ENCODE assay signal across 8 mouse cellular contexts in the genomic region with DNA sequence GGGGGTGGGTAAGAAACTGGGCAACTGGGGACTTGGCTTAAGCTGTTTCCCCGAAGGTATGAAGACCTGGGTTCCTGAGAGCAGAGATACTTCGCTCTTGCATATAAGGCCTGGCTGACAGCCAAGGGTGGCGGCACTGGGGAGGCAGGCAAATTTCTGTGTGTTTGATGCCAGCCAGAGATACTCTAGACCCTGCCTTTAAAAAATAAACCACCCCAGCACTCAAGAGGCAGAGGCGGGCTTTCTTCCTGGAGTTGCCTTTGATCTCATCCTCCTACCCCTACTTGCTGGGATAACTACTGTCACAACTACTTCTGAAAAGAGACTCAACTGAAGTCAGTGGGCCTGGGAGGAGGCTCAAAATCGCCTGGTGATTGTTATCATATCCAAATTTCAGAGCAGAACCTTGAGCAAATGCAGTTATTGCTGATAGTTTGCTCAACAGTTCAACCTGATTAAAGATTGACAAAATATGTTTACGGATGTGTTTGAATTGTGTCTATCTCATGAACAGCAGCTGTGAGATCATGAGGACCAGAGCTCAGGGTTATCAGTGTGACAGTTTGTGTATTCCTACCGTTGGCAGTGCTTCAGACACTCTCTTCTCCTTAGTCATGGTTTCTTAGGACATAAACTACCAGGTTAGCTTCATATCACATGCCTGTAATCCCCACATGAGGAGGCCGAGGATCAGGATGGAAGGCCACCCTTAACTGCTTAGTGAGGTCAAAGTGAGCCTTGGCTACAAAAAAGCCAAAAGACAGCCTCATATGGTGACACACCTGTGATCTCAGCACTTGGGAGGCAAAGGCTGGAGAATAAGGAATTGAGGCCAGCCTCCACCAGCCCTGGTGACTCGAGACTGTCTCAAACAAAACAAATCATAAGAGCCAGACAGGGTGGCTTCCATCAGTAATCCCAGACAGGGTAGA. TPM values are rescaled to one million over a fixed set of nuclear protein-coding genes. Genes with fewer than 3 reads are reported as not detected.
A peak's percentile ranks its signal among the peaks of the same experiment; 100 is the strongest.
DNase-seq lines count a peak whose midpoint lies in the region; ATAC-seq and TF ChIP-seq lines count a peak whose summit lies in the region.

No protein-coding gene starts in this region.

- H3K4me1 ChIP-seq in cortical plate, adult 2 months (ENCODE audit: control insufficient read depth, insufficient read depth, low read length): peaks cover 4% of the 10 kb centered on the region; the same call in 1 of the 2 replicates
- peaks cover 34% of the 10 kb centered on the region for H3K4me1 ChIP-seq in hindbrain, embryonic 13.5 days (replicated peaks)
- H3K4me1 ChIP-seq in neural tube, embryonic 13.5 days (replicated peaks): peaks cover 41% of the 10 kb centered on the region

- DNase-seq in adrenal gland, postnatal 10 days: peak; percentile 67
- no peak for DNase-seq in adrenal gland, adult 18-20 months (ENCODE audit: low spot score in 2 of 2)
- DNase-seq in 3134 (ENCODE audit: extremely low read depth, insufficient read length, low spot score) (peak; percentile 25), liver (peak; percentile 60)
- no peak for DNase-seq in gastrocnemius, adult 18-20 months (ENCODE audit: low spot score)

- no peak for TF ChIP-seq CTCF in cortical plate, adult 2 months (IDR thresholded peaks at IDR 0.05; ENCODE audit: extremely low read depth, insufficient read depth, low read length)

- 0 out of 2 replicates have a peak overlapping the region, but pooled peaks have one; percentile 78 for H3K27ac ChIP-seq in cortical plate, adult 2 months (ENCODE audit: insufficient read depth, low read length)
- peak overlapping the region; percentile 93 for H3K27ac ChIP-seq in hindbrain, embryonic 13.5 days
- H3K27ac ChIP-seq in neural tube, embryonic 13.5 days (replicated peaks): peak overlapping the region; percentile 90

- no peaks in the 10 kb centered on the region for H3K9me3 ChIP-seq in hindbrain, embryonic 13.5 days
- no peaks in the 10 kb centered on the region for H3K9me3 ChIP-seq in neural tube, embryonic 13.5 days

- no peak for ATAC-seq in hindbrain, embryonic 13.5 days (ENCODE audit: low FRiP score)
- no peak for ATAC-seq in neural tube, embryonic 13.5 days (ENCODE audit: low read depth)

- TF ChIP-seq POLR2A in cortical plate, adult 2 months (IDR thresholded peaks at IDR 0.05; ENCODE audit: extremely low read depth, insufficient read depth, low read length): no peak

- WGBS in hindbrain, embryonic 13.5 days: 73% methylated on average over 9 of the region's 9 CpGs
- 68% methylated on average over 9 of the region's 9 CpGs for WGBS in neural tube, embryonic 13.5 days

- H3K4me2 ChIP-seq in hindbrain, embryonic 13.5 days: peak overlapping the region; percentile 68
- H3K4me2 ChIP-seq in neural tube, embryonic 13.5 days: peak overlapping the region; percentile 94

- H3K36me3 ChIP-seq in hindbrain, embryonic 13.5 days: no peaks in the 10 kb centered on the region
- H3K36me3 ChIP-seq in neural tube, embryonic 13.5 days: no peaks in the 10 kb centered on the region

- peak overlapping the region; percentile 93 for H3K9ac ChIP-seq in hindbrain, embryonic 13.5 days
- H3K9ac ChIP-seq in neural tube, embryonic 13.5 days: peak overlapping the region; percentile 81

- no peak overlapping the region; the same call in 1 of the 2 replicates for H3K4me3 ChIP-seq in cortical plate, adult 2 months (ENCODE audit: insufficient read depth, low read length)
- peak overlapping the region; percentile 97 for H3K4me3 ChIP-seq in hindbrain, embryonic 13.5 days
- peak overlapping the region; percentile 99 for H3K4me3 ChIP-seq in neural tube, embryonic 13.5 days

- 0 out of 2 replicates have a peak, but pooled peaks cover 3% of the 10 kb centered on the region for H3K27me3 ChIP-seq in hindbrain, embryonic 13.5 days
- H3K27me3 ChIP-seq in neural tube, embryonic 13.5 days: no peaks in the 10 kb centered on the region

RNA-seq across cellular contexts. Expression of a gene that starts 1.2 kb away (rescaled TPM):
- 100 to 1,000 TPM; 132 to 137 TPM for total RNA-seq in adrenal gland, postnatal 10 days (2021)
- 100 to 1,000 TPM; 158 to 188 TPM for total RNA-seq in adrenal gland, adult 18-20 months (2021)
- 196 and 207 TPM in 2 replicates for polyA plus RNA-seq in cortical plate, adult 2 months (2012; rRNA removed)
- 10.0 and 10.1 TPM in 2 replicates for polyA plus RNA-seq in hindbrain, embryonic 13.5 days (2015; fragmentation: Nextera tagmentation; extraction: Ambion mirVana)
- 9.2 and 10.0 TPM in 2 replicates for polyA plus RNA-seq in neural tube, embryonic 13.5 days (2015; fragmentation: Nextera tagmentation; extraction: Ambion mirVana)
- 100 to 1,000 TPM; 211 to 222 TPM for total RNA-seq in gastrocnemius, adult 18-20 months (2021)

RNA-seq across cellular contexts. Expression of a gene that starts 16.3 kb away (rescaled TPM):
- total RNA-seq in adrenal gland, postnatal 10 days (2021): 100 to 1,000 TPM in 1 of 2 experiments, 10 to 100 TPM in 1; 94.8 to 102 TPM
- 10 to 100 TPM; 66.1 to 66.6 TPM for total RNA-seq in adrenal gland, adult 18-20 months (2021)
- 57.6 and 69.2 TPM in 2 replicates for polyA plus RNA-seq in cortical plate, adult 2 months (2012; rRNA removed)
- polyA plus RNA-seq in hindbrain, embryonic 13.5 days (2015; fragmentation: Nextera tagmentation; extraction: Ambion mirVana): 260 and 270 TPM in 2 replicates
- polyA plus RNA-seq in neural tube, embryonic 13.5 days (2015; fragmentation: Nextera tagmentation; extraction: Ambion mirVana): 257 and 271 TPM in 2 replicates
- 10 to 100 TPM; 66.9 to 69.7 TPM for total RNA-seq in gastrocnemius, adult 18-20 months (2021)

RNA-seq across cellular contexts. Expression of a gene that starts 34.6 kb away (rescaled TPM):
- 10 to 100 TPM; 24.5 to 24.7 TPM for total RNA-seq in adrenal gland, postnatal 10 days (2021)
- 10 to 100 TPM; 19.7 to 33.5 TPM for total RNA-seq in adrenal gland, adult 18-20 months (2021)
- 9.1 and 10.6 TPM in 2 replicates for polyA plus RNA-seq in cortical plate, adult 2 months (2012; rRNA removed)
- 5.6 and 6.7 TPM in 2 replicates for polyA plus RNA-seq in hindbrain, embryonic 13.5 days (2015; fragmentation: Nextera tagmentation; extraction: Ambion mirVana)
- 5.1 and 6.0 TPM in 2 replicates for polyA plus RNA-seq in neural tube, embryonic 13.5 days (2015; fragmentation: Nextera tagmentation; extraction: Ambion mirVana)
- total RNA-seq in gastrocnemius, adult 18-20 months (2021): 10 to 100 TPM; 23.7 to 26.1 TPM

Comparison
In these comparisons a context has a peak if more than half of its experiments do, and no peak if none do; other contexts are left out.
1. DNase-seq: peak in adrenal gland, postnatal 10 days (single experiment), 3134 (single experiment) and liver (single experiment); none in adrenal gland, adult 18-20 months (0 of 2) and gastrocnemius, adult 18-20 months (single experiment).
2. Peak in every context shown above with its lines, with median percentiles within 50 percentile points of each other: H3K27ac ChIP-seq.